Mouse (Mus musculus) heart, embryonic 11.5 days (tissue): ENCODE results near the gene Raver2. TPM values are rescaled to one million over a fixed set of nuclear protein-coding genes. Genes with fewer than 3 reads are reported as not detected.

Source experiments
- ATAC-seq: fragments of 200-750 bp; cut with Nextera tagmentation; replicated peaks from 2 replicates; pipeline ENCODE4 v1.8.0; 2017; ENCODE audit warnings: moderate library complexity; ENCODE audit not compliant: insufficient number of reproducible peaks, low FRiP score, low TSS enrichment
- H3K27ac ChIP-seq: fragments of 300-500 bp; sonication (generic); 2 replicates; pipeline ENCODE4 v1.5.1; 2014; ENCODE audit warnings: mild to moderate bottlenecking, low read depth, low read length
- H3K27me3 ChIP-seq: fragments of 300-500 bp; sonication (generic); 2 replicates; pipeline ENCODE4 v1.6.1; 2014; ENCODE audit warnings: mild to moderate bottlenecking, low read length, mixed read lengths; ENCODE audit not compliant: control insufficient read depth, insufficient read depth
- H3K36me3 ChIP-seq: fragments of 300-500 bp; sonication (generic); 2 replicates; pipeline ENCODE4 v1.6.1; 2014; ENCODE audit warnings: mild to moderate bottlenecking, low read length, moderate library complexity, mixed read lengths; ENCODE audit not compliant: control insufficient read depth, insufficient read depth
- H3K4me1 ChIP-seq: fragments of 300-500 bp; sonication (generic); 2 replicates; pipeline ENCODE4 v1.6.1; 2014; ENCODE audit warnings: low read length; ENCODE audit not compliant: control insufficient read depth, insufficient read depth
- H3K4me2 ChIP-seq: fragments of 300-500 bp; sonication (generic); 2 replicates; pipeline ENCODE4 v1.6.1; 2014; ENCODE audit warnings: mild to moderate bottlenecking, moderate library complexity
- H3K4me3 ChIP-seq: fragments of 300-500 bp; sonication (generic); 2 replicates; pipeline ENCODE4 v1.5.1; 2014; ENCODE audit warnings: low read depth, low read length
- H3K9ac ChIP-seq: fragments of 300-500 bp; sonication (generic); 2 replicates; pipeline ENCODE4 v1.6.1; 2014; ENCODE audit warnings: mild to moderate bottlenecking, low read depth, low read length, moderate library complexity
- H3K9me3 ChIP-seq: fragments of 300-500 bp; sonication (generic); replicated peaks from 2 replicates; pipeline ENCODE4 v1.6.1; 2016; ENCODE audit warnings: low read length; ENCODE audit not compliant: control insufficient read depth
- WGBS: fragments of 180-500 bp; shearing (Covaris S2); extraction: QIAGEN DNeasy Blood & Tissue Kit; methylation state at CpG from one replicate; pipeline ENCODE4 v1.1.7; 2014; ENCODE audit not compliant: insufficient replicate concordance; 5-methylcytosine and 5-hydroxymethylcytosine counted together
- polyA plus RNA-seq: library from polyadenylated mRNA; unstranded; fragments of >200 nt; fragmentation: Nextera tagmentation; extraction: Ambion mirVana; gene quantifications from 2 replicates; pipeline ENCODE4 v1.2.1, GENCODE M21; 2014

Raver2 gene
- polyA plus RNA-seq, 1 experiment from 2014 or later: 3.8 TPM

GRCm38 (mm10) chr4:101168189-101168778 is 99.5 kb downstream of the Raver2 start:
- no peak for ATAC-seq
- peaks cover 8% of the 10 kb centered on the region; the same call in 1 of the 2 replicates for H3K36me3 ChIP-seq
- WGBS: 51% methylated on average over 6 of the region's 6 CpGs

GRCm38 (mm10) chr4:101172738-101173137 is 104.0 kb downstream of the Raver2 start:
- Histone ChIP-seq H3K4me1 (peaks cover 8% of the 10 kb centered on the region), H3K36me3 (peaks cover 8% of the 10 kb centered on the region)

More at GRCm38 (mm10) chr4:101168189-101168778, 99.5 kb downstream of the Raver2 start:
- Histone ChIP-seq H3K9ac (no peak overlapping the region), H3K27me3 (no peaks in the 10 kb centered on the region), H3K4me3 (no peak overlapping the region), H3K4me2 (no peak overlapping the region), H3K9me3 (no peaks in the 10 kb centered on the region), H3K4me1 (no peaks in the 10 kb centered on the region; the same call in 1 of the 2 replicates), H3K27ac (no peak overlapping the region)

GRCm38 (mm10) chr4:101174916-101175625 is 106.3 kb downstream of the Raver2 start:
- no peak for ATAC-seq
- 85% methylated on average over 10 of the region's 10 CpGs for WGBS
- H3K27me3 ChIP-seq: no peaks in the 10 kb centered on the region
- no peak overlapping the region for H3K9ac ChIP-seq
- H3K4me3 ChIP-seq: no peak overlapping the region
- H3K4me2 ChIP-seq: no peak overlapping the region
- H3K9me3 ChIP-seq: no peaks in the 10 kb centered on the region
- H3K4me1 ChIP-seq: peaks cover 18% of the 10 kb centered on the region
- H3K27ac ChIP-seq: no peak overlapping the region
- peaks cover 8% of the 10 kb centered on the region for H3K36me3 ChIP-seq

More at GRCm38 (mm10) chr4:101172738-101173137, 104.0 kb downstream of the Raver2 start:
- Histone ChIP-seq H3K4me3 (no peak overlapping the region), H3K9me3 (no peaks in the 10 kb centered on the region), H3K27ac (no peak overlapping the region), H3K9ac (no peak overlapping the region), H3K27me3 (no peaks in the 10 kb centered on the region), H3K4me2 (no peak overlapping the region)
- WGBS: 68% methylated on average over 2 of the region's 2 CpGs
- ATAC-seq: no peak

- H3K27ac ChIP-seq: no peak overlapping the region
- H3K9me3 ChIP-seq: no peaks in the 10 kb centered on the region
- ATAC-seq: peak; percentile 40; the same call in 1 of the 2 replicates
- 19% methylated on average over 6 of the region's 6 CpGs for WGBS
- H3K27me3 ChIP-seq: no peaks in the 10 kb centered on the region
- peaks cover 24% of the 10 kb centered on the region for H3K4me1 ChIP-seq
- no peak overlapping the region for H3K4me3 ChIP-seq
- peaks cover 2% of the 10 kb centered on the region for H3K36me3 ChIP-seq
- no peak overlapping the region for H3K4me2 ChIP-seq
- H3K9ac ChIP-seq: no peak overlapping the region
Measured at GRCm38 (mm10) chr4:101176123-101176522, 107.3 kb downstream of the Raver2 start.

- no peak overlapping the region for H3K27ac ChIP-seq
- H3K4me3 ChIP-seq: no peak overlapping the region
- H3K4me1 ChIP-seq: peaks cover 25% of the 10 kb centered on the region
- H3K4me2 ChIP-seq: no peak overlapping the region
- no peaks in the 10 kb centered on the region for H3K27me3 ChIP-seq
- H3K36me3 ChIP-seq: peaks cover 2% of the 10 kb centered on the region
- 86% methylated on average over 3 of the region's 3 CpGs for WGBS
- no peak for ATAC-seq
- H3K9me3 ChIP-seq: no peaks in the 10 kb centered on the region
- H3K9ac ChIP-seq: no peak overlapping the region
Measured at GRCm38 (mm10) chr4:101177796-101178195, 109.0 kb downstream of the Raver2 start.

- no peak overlapping the region for H3K9ac ChIP-seq
- no peak for ATAC-seq
- WGBS: 57% methylated on average over 5 of the region's 5 CpGs
- no peaks in the 10 kb centered on the region for H3K27me3 ChIP-seq
- H3K4me3 ChIP-seq: no peak overlapping the region
- no peak overlapping the region for H3K27ac ChIP-seq
- peaks cover 25% of the 10 kb centered on the region for H3K4me1 ChIP-seq
- H3K4me2 ChIP-seq: no peak overlapping the region
- H3K9me3 ChIP-seq: no peaks in the 10 kb centered on the region
- H3K36me3 ChIP-seq: peaks cover 2% of the 10 kb centered on the region
Measured at GRCm38 (mm10) chr4:101179076-101179475, 110.3 kb downstream of the Raver2 start.

- Histone ChIP-seq H3K36me3 (peaks cover 2% of the 10 kb centered on the region), H3K9ac (no peak overlapping the region), H3K4me2 (no peak overlapping the region), H3K27me3 (no peaks in the 10 kb centered on the region), H3K4me1 (peaks cover 25% of the 10 kb centered on the region), H3K27ac (0 out of 2 replicates have a peak overlapping the region, but pooled peaks have one; percentile 24), H3K4me3 (no peak overlapping the region), H3K9me3 (no peaks in the 10 kb centered on the region)
- WGBS: 26% methylated on average over 6 of the region's 6 CpGs
- ATAC-seq: no peak
Measured at GRCm38 (mm10) chr4:101179836-101180235, 111.1 kb downstream of the Raver2 start.

- H3K4me2 ChIP-seq: no peak overlapping the region
Measured at GRCm38 (mm10) chr4:101180681-101181080, 111.9 kb downstream of the Raver2 start.

More at GRCm38 (mm10) chr4:101180681-101181080, 111.9 kb downstream of the Raver2 start:
- Histone ChIP-seq H3K4me1 (peaks cover 25% of the 10 kb centered on the region), H3K36me3 (peaks cover 2% of the 10 kb centered on the region), H3K27me3 (no peaks in the 10 kb centered on the region), H3K9ac (no peak overlapping the region), H3K9me3 (no peaks in the 10 kb centered on the region), H3K27ac (no peak overlapping the region), H3K4me3 (no peak overlapping the region)
- 67% methylated on average over 5 of the region's 5 CpGs for WGBS
- no peak for ATAC-seq
